Mouse (Mus musculus) cerebellum, postnatal 36 days (tissue): ENCODE measurements at regions not wholly inside any gene's neighbourhood (a gene's known extent, or its start where the extent isn't known, plus 50 kb on each side); places are given as distances from the start of the nearest gene placed in this dataset.
"Not testable (repeated sequence)": the region's sequence is repeated elsewhere in the genome, so short reads cannot be mapped to it uniquely, and the experiment has no call there.

Experiments
- DNase-seq, 2 experiments: peaks; one replicate each; pipeline ENCODE4 v3.0.0; 2021 to 2022; ENCODE audit warnings: mixed read lengths in 2 of 2

DNA sequence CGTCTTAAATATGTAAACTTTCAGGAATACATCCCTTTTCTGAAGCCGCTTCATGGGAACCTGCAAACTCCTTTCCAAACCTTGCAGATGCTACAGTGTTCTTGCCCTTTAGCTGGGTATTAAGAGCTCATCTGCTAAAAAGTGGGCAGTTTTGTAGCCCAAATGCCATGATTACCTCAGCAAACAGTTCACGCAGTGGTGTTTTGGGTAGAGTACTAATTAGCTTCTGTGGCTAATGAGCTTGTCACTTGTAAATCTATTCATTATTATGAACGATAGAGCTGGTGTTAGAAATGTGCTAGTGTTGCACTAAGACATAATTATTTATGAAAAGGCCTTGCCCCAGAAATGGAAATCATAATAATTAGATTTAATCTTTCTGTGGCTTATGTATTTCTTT lies 506.1 kb upstream of the Ccng1 start:
- no peak for DNase-seq

DNA sequence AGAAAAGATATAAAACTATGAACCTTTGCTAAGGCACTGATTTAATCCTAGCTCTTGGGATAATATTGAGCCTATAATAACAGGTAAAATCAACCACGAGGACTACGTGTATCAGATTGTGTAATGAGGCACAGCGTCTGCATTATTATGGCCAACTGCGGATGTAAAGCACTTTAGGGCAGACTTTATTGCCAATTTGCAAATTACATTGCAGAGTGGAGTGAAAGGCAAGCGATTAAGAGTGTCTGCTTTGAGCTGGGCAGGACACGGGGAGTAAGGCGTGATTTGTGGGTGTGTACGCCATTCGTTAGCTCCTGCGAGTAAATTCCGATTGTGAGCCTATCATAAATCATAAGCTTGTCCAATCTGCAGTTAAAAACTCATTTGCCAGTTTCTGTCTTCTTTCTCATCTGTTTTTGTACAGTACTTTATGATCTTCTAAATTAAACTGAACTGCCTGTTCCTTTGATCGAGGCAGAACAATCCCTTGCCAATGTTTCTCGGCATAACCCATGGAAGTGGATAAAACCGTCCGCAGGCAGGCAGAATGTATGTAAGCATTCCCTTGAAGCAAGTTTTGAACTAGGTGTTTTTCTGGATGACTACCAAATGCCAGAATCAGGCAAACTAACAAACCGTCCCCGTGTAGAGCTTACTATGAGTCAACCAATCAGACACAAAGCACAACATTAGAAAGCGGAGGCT lies 505.0 kb upstream of the Ccng1 start:
- DNase-seq: no peak

DNA sequence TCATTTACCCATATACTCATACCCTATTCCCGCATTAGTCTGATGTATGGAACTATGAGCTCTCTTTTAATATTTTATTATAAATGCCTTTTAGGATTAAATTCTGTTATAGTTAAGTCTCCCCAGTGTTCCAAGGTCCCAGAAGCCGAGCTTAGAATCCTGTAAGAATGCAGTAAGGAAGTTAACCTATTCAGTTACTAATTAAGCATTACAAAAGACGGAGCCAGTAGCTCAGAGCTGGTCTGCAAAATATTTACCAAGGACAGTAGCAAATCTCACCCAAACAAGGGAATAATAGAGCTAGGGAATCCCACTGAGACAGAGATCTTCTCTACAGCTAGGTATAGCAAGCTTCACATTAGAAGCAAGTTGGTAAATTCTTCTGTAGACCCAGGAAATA lies 459.4 kb upstream of the Ccng1 start:
- DNase-seq: not testable (repeated sequence)

DNA sequence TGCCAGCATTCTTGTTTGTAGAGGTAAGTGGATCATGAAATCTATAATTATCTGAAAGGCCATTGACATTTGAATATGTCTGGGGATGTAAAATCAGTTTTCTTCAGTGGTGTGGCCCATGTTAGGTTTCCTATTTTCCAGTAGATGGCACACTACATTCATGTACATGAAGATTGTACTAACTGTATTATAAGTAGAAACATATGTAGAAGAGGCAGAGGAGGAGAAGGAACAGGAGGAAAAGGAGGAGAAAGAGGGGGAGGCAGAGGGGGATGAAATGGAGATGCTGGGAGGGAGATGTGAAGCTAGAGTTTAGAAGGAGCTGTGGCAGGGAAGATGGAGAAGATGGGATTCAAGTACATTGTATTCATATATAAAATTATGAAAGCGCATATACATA lies 447.1 kb upstream of the Ccng1 start:
- no peak for DNase-seq

DNA sequence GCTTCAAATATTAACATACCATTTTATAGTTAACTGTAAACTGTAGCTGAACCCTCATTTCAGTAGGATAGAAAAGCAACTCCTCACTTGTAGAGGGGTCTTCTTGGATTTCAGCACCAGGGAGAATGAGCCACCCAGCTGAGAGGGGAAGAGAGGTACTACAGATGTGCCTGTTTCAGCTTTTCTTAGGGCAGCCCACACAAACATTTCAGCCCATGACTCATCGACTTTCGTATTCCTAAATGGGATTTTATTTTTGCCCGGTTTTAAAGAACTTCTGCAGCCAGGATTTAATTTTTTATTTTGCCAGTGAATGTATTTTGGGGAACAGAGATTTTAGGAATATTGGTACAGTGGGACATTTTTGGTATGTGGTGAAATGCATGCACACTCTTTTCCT lies 438.9 kb upstream of the Ccng1 start:
- no peak for DNase-seq

DNA sequence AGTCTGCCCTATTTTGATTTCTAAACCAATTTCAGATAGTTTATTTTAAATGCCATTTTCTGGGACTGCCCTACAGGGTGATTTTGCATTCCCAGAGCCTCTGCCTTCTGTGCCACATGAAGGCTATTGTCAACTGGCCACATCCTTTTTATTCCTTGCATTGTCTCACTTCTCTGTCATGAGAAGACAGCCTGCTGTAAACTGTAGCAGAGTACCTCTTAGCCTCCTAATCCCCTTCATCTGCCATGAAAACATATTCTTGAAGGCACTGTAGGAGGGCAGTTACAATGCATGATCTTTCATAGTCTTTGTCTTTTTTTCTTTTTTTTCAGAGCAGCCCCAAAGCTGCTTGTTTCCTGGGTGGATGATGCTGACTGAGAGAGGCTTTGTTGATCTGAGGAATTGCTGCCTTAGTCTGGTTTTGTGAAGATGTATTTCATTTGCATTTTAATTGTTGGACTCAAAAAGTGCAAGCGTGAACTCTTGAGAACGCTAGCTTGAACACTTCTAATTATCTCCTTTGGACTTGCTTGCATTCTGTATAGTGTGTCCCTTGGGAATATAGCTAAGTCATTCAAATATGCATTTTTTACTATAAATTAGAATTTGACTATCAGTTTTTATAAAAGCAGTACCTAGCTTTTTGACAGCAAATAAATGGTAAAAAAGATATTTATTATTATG lies 405.5 kb upstream of the Ccng1 start:
- peak in 1 of 2 experiments; percentile 17 for DNase-seq

DNA sequence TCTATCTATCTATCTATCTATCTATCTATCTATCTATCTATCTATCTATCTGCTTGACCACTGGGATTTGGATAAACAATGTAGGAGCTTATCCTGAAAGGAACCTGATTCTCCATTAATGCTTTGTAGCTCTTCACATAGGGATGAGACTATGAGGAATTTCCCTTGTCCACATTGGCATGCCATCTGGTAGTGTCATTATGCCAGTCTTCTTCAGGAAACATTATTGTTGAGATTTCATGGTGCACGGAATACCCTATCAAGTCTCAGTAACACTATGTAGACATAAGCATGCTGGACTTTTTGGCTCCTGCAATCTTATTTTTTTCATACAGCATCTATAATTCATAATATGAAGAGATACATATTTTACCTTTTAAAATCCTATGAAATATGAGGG lies 404.8 kb upstream of the Ccng1 start:
- DNase-seq: peak; percentile 12 to 59

DNA sequence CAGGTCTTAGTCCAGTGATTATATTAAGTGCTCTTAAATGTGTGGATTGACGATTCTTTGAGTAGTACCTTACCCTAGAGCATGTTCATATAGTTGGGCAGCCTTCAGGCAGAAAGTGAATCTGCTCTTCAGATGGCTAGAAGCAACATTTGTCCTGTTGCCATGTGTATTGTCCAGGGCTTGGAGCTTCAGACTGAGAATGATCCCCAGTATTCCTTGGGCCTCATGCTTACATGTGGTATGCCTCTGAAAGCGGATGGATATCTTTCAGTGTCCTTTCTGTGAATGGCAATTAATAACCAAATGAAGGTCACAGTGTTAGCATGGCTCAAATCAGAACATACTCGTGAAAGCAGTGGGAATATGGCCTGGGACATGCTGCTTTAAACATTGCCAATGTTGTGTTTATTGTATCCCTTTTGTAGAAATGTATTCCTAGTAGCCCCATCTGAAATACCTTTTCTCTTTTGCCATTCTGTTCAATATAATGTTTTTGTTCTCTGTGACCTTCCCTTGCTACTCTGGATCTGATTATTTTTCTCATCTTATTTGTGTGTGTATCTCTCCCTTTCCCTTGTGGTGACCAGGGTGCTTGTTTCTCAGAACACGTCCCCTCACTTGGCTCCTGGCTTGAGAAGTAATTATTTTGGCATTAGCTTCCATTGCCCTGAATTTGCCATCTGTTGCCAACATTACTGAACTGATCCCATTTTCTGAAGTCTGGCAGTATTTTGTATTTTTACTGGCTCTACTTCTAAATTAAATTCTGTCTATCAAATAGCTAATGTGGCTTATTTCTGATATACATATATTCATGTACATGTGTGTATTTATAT lies 403.9 kb upstream of the Ccng1 start:
- DNase-seq: peak; percentile 51 to 61

DNA sequence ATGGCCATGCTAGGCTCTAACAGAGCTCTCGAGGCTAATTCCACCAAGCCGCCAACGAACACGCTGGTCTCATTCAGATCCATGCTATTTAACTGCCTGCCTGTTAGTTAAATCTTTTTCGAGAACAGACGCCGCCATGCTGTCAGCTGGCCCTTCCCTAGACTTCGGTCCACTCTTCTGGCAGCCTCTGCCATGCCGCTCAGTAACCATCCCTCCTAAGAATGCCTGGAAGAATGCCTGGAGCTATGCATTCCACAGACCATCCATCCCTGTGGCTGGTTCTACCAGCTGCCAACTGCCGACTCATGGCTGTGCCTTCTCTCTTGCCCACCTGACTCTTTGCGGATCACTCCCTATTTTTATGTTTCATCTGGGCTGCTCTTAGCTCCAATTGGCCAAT lies 402.2 kb upstream of the Ccng1 start:
- DNase-seq: peak; percentile 25 to 28
